Mouse (Mus musculus): ENCODE measurements around the gene Ipo7. TPM values are rescaled to one million over a fixed set of nuclear protein-coding genes. Genes with fewer than 3 reads are reported as not detected.
"Not testable (repeated sequence)": the region's sequence is repeated elsewhere in the genome, so short reads cannot be mapped to it uniquely, and the experiment has no call there.

Gene Ipo7
- 20.7 and 22.9 TPM in 2 replicates for polyA plus RNA-seq (2014; fragmentation: Nextera tagmentation; extraction: Ambion mirVana)

DNA sequence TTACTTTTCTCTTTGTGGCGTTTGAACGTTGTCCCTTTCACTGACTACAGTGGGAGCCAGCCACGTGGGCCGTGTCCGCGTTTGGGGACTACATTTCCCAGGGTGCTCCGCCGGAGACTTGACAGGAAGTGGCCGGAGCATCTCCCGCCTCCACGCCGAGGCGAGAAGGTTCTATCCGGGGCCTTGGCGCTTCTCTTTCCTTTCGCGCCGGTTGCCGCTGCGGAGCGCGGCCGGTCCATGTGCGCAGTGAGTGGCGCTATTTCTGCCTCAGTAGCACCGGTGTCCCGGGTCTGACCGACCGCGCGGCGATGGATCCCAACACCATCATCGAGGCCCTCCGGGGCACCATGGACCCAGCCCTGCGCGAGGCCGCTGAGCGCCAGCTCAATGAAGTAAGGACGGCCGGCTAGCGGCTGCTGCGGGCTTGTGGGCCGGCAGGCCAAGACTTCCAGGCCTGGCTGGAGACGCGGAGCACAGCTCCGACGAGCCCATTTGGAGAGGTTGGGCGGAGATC lies at the start of gene Ipo7:
TSS of gene Ipo7 (plus strand) at position 158 of the 514 bp plus-strand sequence.
- peak within 1 kb of the TSS; percentile 98 for H3K4me3 ChIP-seq (ENCODE audit: low read depth, low read length)
- peak; percentile 98 for ATAC-seq (ENCODE audit: low read depth)
- peak within 1 kb of the TSS; percentile 98 for H3K9ac ChIP-seq (ENCODE audit: low read depth, low read length)
- no peaks in the 10 kb centered on the region for H3K36me3 ChIP-seq (ENCODE audit: control insufficient read depth, insufficient read depth, low read length)
- H3K9me3 ChIP-seq (ENCODE audit: control insufficient read depth, low read length) = no peaks in the 10 kb centered on the region
- WGBS = under 1% methylated on average over 40 of the region's 48 CpGs
- H3K4me2 ChIP-seq (ENCODE audit: low read depth, low read length) = peak within 1 kb of the TSS; percentile 76
- H3K4me1 ChIP-seq (ENCODE audit: control insufficient read depth, insufficient read depth, low read length) = peaks cover 9% of the 10 kb centered on the region
- no peaks in the 10 kb centered on the region for H3K27me3 ChIP-seq (replicated peaks; ENCODE audit: control insufficient read depth, insufficient read depth, low read length)
- peak within 1 kb of the TSS; percentile 94 for H3K27ac ChIP-seq (replicated peaks; ENCODE audit: low read depth, low read length)
- peak; percentile 98 for DNase-seq (ENCODE audit: low spot score)

DNA sequence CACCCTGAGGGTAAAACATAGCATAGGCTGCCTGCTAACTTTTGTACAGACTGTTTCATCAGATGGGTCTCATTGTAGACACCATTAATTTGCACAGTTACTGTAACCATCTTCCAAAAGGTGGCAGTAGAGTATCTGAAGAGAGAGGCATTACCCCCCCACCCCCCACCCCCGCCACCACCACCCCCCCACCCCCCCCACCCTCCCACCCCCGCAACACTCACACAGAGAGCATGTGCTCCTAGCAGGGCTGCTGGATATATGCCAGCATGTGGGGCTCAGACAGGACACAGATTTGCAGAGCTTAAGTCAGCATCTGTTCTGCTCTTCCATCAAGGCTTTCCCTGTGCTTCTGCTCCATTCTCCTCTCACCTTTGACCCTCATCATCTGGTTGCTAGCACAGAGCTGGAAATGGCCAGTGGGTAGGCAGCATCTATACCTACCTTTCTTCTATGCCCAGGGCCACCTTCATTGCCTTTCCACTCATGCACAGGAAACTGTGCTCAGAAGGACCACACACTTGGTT lies 49.1 kb upstream of the Ipo7 start:
- Histone ChIP-seq H3K9me3 (ENCODE audit: control insufficient read depth, low read length) (no peaks in the 10 kb centered on the region), H3K27me3 (replicated peaks; ENCODE audit: control insufficient read depth, insufficient read depth, low read length) (no peaks in the 10 kb centered on the region), H3K4me3 (ENCODE audit: low read depth, low read length) (no peak overlapping the region), H3K27ac (replicated peaks; ENCODE audit: low read depth, low read length) (peak overlapping the region; percentile 68), H3K36me3 (ENCODE audit: control insufficient read depth, insufficient read depth, low read length) (peaks cover 8% of the 10 kb centered on the region), H3K4me2 (ENCODE audit: low read depth, low read length) (no peak overlapping the region), H3K9ac (ENCODE audit: low read depth, low read length) (no peak overlapping the region), H3K4me1 (ENCODE audit: control insufficient read depth, insufficient read depth, low read length) (0 out of 2 replicates have a peak, but pooled peaks cover 3% of the 10 kb centered on the region)
- ATAC-seq (ENCODE audit: low read depth) (peak; percentile 88), DNase-seq (ENCODE audit: low spot score) (peak; percentile 94)
- no CpG with 5 or more reads among the region's 2 CpGs for WGBS

DNA sequence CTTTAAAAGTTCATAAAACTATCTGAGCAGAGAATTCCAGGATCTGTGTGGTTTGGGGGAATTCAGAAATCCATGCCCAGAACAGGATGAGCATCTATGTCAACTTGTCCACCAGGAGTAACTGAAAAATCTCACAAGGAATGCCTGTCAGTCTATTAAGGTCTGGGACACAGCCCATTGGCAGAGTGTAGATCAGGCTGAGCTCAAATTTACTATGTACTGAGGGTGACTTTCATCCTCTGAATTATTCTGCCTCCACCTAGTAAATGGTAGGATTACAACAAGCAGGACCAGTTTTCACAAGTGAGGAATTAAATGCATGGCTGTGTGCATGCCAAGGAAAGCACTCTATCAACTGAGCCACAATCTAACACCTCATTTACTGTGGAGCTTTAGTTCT lies 48.5 kb upstream of the Ipo7 start:
- H3K36me3 ChIP-seq (ENCODE audit: control insufficient read depth, insufficient read depth, low read length) = peaks cover 8% of the 10 kb centered on the region
- DNase-seq (ENCODE audit: low spot score) = peak; percentile 56
- H3K27ac ChIP-seq (replicated peaks; ENCODE audit: low read depth, low read length) = peak overlapping the region; percentile 68
- no peaks in the 10 kb centered on the region for H3K9me3 ChIP-seq (ENCODE audit: control insufficient read depth, low read length)
- 0 out of 2 replicates have a peak, but pooled peaks cover 3% of the 10 kb centered on the region for H3K4me1 ChIP-seq (ENCODE audit: control insufficient read depth, insufficient read depth, low read length)
- ATAC-seq (ENCODE audit: low read depth) = peak; percentile 75
- no peak overlapping the region for H3K4me2 ChIP-seq (ENCODE audit: low read depth, low read length)
- H3K9ac ChIP-seq (ENCODE audit: low read depth, low read length) = no peak overlapping the region
- no peaks in the 10 kb centered on the region for H3K27me3 ChIP-seq (replicated peaks; ENCODE audit: control insufficient read depth, insufficient read depth, low read length)
- no peak overlapping the region for H3K4me3 ChIP-seq (ENCODE audit: low read depth, low read length)

DNA sequence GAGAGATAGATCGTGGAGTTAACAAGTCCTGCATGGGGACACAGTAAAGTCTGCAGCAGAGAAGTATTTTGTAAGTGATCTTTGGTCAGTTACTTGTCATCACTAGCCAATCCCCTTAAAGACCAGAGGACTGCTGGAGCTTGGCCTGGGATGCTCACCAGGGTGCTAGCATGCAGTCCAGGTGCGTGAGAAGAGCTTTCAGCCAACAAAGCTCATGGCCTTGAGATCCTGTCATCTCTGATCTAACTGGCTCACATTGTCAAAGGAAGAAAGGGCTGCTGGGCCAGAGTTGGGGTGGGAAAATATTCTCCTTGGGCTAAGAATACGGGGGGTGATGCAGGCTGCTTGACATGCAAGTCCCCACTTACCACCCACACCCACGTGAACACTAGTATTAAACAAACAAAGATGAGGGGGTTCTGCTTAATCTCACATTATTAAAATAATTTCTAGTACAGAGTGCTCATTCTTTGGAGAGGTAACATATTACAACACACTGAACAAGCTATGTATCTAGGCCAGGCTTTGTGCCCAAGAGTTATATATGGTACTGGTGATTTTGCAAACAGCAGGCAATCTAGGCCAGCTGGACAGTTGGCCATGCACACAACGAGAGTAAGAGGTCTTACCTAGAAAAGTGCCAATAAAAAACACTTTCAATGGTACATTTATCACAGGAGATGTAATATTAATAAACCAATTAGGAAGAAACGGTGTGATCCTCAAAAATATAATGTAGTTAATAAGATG lies 41.9 kb upstream of the Ipo7 start:
- no peak for ATAC-seq (ENCODE audit: low read depth)
- H3K9ac ChIP-seq (ENCODE audit: low read depth, low read length) = no peak overlapping the region
- 94% methylated on average over 6 of the region's 6 CpGs for WGBS

DNA sequence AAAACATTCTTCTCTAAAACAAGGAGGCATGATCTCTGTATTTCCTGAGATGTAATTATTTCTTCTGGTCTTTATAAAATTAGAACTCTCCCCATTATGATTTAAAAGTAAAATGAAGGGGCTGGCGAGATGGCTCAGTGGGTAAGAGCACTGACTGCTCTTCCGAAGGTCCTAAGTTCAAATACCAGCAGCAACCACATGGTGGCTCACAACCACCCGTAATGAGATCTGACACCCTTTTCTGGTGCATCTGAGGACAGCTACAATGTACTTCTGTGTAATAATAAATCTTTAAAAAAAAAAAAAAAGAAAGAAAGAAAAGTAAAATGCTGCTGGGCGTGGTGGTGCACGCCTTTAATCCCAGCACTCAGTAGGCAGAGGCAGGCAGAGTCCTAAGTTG lies 40.9 kb upstream of the Ipo7 start:
- H3K4me1 ChIP-seq (ENCODE audit: control insufficient read depth, insufficient read depth, low read length); DNase-seq (ENCODE audit: low spot score); H3K9ac ChIP-seq (ENCODE audit: low read depth, low read length); H3K4me3 ChIP-seq (ENCODE audit: low read depth, low read length); H3K9me3 ChIP-seq (ENCODE audit: control insufficient read depth, low read length); H3K4me2 ChIP-seq (ENCODE audit: low read depth, low read length); H3K27me3 ChIP-seq (replicated peaks; ENCODE audit: control insufficient read depth, insufficient read depth, low read length); ATAC-seq (ENCODE audit: low read depth); H3K27ac ChIP-seq (replicated peaks; ENCODE audit: low read depth, low read length): not testable (repeated sequence)
- peaks cover 68% of the 10 kb centered on the region for H3K36me3 ChIP-seq (ENCODE audit: control insufficient read depth, insufficient read depth, low read length)
- 70% methylated on average over 5 of the region's 5 CpGs for WGBS

More for the DNA sequence above, 41.9 kb upstream of the Ipo7 start:
- no peak overlapping the region for H3K4me2 ChIP-seq (ENCODE audit: low read depth, low read length)
- H3K27me3 ChIP-seq (replicated peaks; ENCODE audit: control insufficient read depth, insufficient read depth, low read length) = no peaks in the 10 kb centered on the region
- no peak for DNase-seq (ENCODE audit: low spot score)
- H3K9me3 ChIP-seq (ENCODE audit: control insufficient read depth, low read length) = no peaks in the 10 kb centered on the region
- peaks cover 59% of the 10 kb centered on the region for H3K36me3 ChIP-seq (ENCODE audit: control insufficient read depth, insufficient read depth, low read length)
- no peak overlapping the region for H3K4me3 ChIP-seq (ENCODE audit: low read depth, low read length)
- no peak overlapping the region for H3K27ac ChIP-seq (replicated peaks; ENCODE audit: low read depth, low read length)
- H3K4me1 ChIP-seq (ENCODE audit: control insufficient read depth, insufficient read depth, low read length) = no peaks in the 10 kb centered on the region

DNA sequence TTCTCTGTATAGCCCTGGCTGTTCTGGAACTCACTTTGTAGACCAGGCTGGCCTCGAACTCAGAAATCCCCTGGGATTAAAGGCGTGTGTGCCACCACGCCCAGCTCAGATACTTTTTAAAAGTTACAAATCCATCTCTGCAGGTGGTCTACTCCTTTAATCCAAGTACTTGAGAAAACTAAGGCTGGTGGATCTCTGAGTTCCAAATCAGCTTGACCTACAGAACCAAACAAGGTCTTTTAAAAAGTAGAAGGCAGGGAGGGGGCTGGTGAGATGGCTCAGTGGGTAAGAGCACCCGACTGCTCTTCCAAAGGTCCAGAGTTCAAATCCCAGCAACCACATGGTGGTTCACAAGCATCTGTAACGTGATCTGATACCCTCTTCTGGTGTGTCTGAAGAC lies 33.5 kb upstream of the Ipo7 start:
- H3K9ac ChIP-seq (ENCODE audit: low read depth, low read length); H3K4me1 ChIP-seq (ENCODE audit: control insufficient read depth, insufficient read depth, low read length); DNase-seq (ENCODE audit: low spot score); ATAC-seq (ENCODE audit: low read depth); H3K27me3 ChIP-seq (replicated peaks; ENCODE audit: control insufficient read depth, insufficient read depth, low read length); H3K9me3 ChIP-seq (ENCODE audit: control insufficient read depth, low read length); H3K27ac ChIP-seq (replicated peaks; ENCODE audit: low read depth, low read length); H3K4me3 ChIP-seq (ENCODE audit: low read depth, low read length): not testable (repeated sequence)
- H3K4me2 ChIP-seq (ENCODE audit: low read depth, low read length) = peak overlapping the region; percentile 57; the same call in 1 of the 2 replicates
- 67% methylated on average over 5 of the region's 5 CpGs for WGBS
- H3K36me3 ChIP-seq (ENCODE audit: control insufficient read depth, insufficient read depth, low read length) = peaks cover 25% of the 10 kb centered on the region

DNA sequence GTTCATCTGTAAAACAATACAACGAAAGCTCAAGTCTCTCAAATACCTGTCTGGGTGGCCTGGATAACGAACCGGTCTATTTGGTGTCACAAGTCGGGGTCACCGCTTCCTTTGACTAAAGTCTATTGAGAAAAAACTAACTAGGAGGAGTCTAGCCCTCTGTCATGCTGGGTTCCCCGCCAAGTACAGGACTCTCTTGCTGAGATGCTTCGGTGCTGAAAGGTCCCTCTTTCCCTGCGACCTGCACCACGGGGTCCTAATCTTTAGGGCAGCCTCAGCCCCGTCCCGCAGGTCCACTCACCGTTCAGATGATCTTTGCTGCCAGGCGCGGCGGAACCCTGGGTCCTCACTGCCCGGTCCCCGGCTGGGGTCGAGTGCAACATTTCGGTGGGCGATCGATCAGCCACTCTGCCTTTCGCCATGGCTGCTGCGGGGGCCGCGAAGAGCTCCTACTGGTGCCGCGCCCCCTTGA lies 32.4 kb upstream of the Ipo7 start:
- 0% methylated on average over 26 of the region's 27 CpGs for WGBS
- H3K36me3 ChIP-seq (ENCODE audit: control insufficient read depth, insufficient read depth, low read length) = peaks cover 14% of the 10 kb centered on the region
- no peaks in the 10 kb centered on the region for H3K9me3 ChIP-seq (ENCODE audit: control insufficient read depth, low read length)
- H3K4me1 ChIP-seq (ENCODE audit: control insufficient read depth, insufficient read depth, low read length) = peaks cover 7% of the 10 kb centered on the region; the same call in 1 of the 2 replicates
- peak overlapping the region; percentile 57 for H3K4me2 ChIP-seq (ENCODE audit: low read depth, low read length)
- no peaks in the 10 kb centered on the region for H3K27me3 ChIP-seq (replicated peaks; ENCODE audit: control insufficient read depth, insufficient read depth, low read length)
- H3K4me3 ChIP-seq (ENCODE audit: low read depth, low read length) = peak overlapping the region; percentile 52
- ATAC-seq (ENCODE audit: low read depth) = peak; percentile 39
- H3K9ac ChIP-seq (ENCODE audit: low read depth, low read length) = peak overlapping the region; percentile 73
- DNase-seq (ENCODE audit: low spot score) = peak; percentile 36
- H3K27ac ChIP-seq (replicated peaks; ENCODE audit: low read depth, low read length) = peak overlapping the region; percentile 89

DNA sequence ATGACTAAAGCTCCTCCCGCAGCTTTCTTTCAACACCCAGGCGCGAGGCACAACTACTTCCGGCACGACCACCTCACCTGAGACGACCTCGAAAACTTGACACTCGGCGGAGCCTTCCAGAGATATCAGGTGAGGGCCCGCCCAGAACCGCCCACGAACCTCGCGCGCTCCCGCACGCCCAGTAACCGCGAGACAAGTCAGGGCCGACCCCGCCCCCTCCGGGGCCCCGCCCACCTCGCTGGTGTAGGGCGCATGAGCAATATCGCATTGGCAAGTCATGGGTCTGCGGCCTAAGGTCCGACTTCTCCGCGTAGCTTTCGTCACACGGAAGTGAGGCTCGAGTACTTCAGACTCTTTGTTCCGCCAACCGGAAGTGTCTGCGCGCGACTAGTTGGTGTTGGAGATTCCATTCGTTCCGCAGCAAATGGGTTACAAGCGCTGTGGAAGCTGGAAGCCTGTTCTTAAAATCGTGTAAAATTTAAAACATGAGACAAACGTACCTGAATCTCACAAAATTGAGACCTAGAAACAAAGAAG lies 31.9 kb upstream of the Ipo7 start:
- DNase-seq (ENCODE audit: low spot score) (peak; percentile 100), ATAC-seq (ENCODE audit: low read depth) (peak; percentile 99)
- peaks cover 7% of the 10 kb centered on the region; the same call in 1 of the 2 replicates for H3K4me1 ChIP-seq (ENCODE audit: control insufficient read depth, insufficient read depth, low read length)
- H3K27me3 ChIP-seq (replicated peaks; ENCODE audit: control insufficient read depth, insufficient read depth, low read length) = no peaks in the 10 kb centered on the region
- H3K27ac ChIP-seq (replicated peaks; ENCODE audit: low read depth, low read length) = peak overlapping the region; percentile 89
- H3K36me3 ChIP-seq (ENCODE audit: control insufficient read depth, insufficient read depth, low read length) = peaks cover 13% of the 10 kb centered on the region
- under 1% methylated on average over 42 of the region's 43 CpGs for WGBS
- H3K4me3 ChIP-seq (ENCODE audit: low read depth, low read length) = peak overlapping the region; percentile 52
- peak overlapping the region; percentile 73 for H3K9ac ChIP-seq (ENCODE audit: low read depth, low read length)
- H3K9me3 ChIP-seq (ENCODE audit: control insufficient read depth, low read length) = no peaks in the 10 kb centered on the region
- H3K4me2 ChIP-seq (ENCODE audit: low read depth, low read length) = peak overlapping the region; percentile 59
